In genomic region chr1:42850663-42851397, GRCm38 (mm10) we compare ENCODE assay signal across 7 mouse cellular contexts. TPM values are rescaled to one million over a fixed set of nuclear protein-coding genes. Genes with fewer than 3 reads are reported as not detected.
A peak's percentile ranks its signal among the peaks of the same experiment; 100 is the strongest.
DNase-seq lines count a peak whose midpoint lies in the region; ATAC-seq lines count a peak whose summit lies in the region.

Gene Mrps9 (plus strand): TSS chr1:42851233.

- peak within 1 kb of the TSS; percentile 68 for H3K4me2 ChIP-seq in intestine, embryonic 15.5 days (replicated peaks)

- H3K9me3 ChIP-seq in intestine, embryonic 15.5 days, result no peaks in the 10 kb centered on the region
- no peaks in the 10 kb centered on the region for H3K9me3 ChIP-seq in midbrain, embryonic 10.5 days (replicated peaks)

- peak within 1 kb of the TSS; percentile 74 for H3K9ac ChIP-seq in intestine, embryonic 15.5 days

- peak; percentile 98 for DNase-seq in adrenal gland, adult 2 months
- DNase-seq in embryo, embryonic 11.5 days (ENCODE audit: low read depth, low spot score), result peak; percentile 98
- peak; percentile 97 for DNase-seq in gastrocnemius, postnatal 36 days
- peak; percentile 97 to 99 for DNase-seq in left cerebral cortex, postnatal 25 days (ENCODE audit: low spot score in 2 of 2)
- DNase-seq in midbrain, embryonic 10.5 days (ENCODE audit: low spot score), result peak; percentile 97
- DNase-seq in right cerebral cortex, postnatal 4 days, result peak; percentile 95

- H3K4me3 ChIP-seq in intestine, embryonic 15.5 days (replicated peaks), result peak within 1 kb of the TSS; percentile 65
- H3K4me3 ChIP-seq in midbrain, embryonic 10.5 days, result peak within 1 kb of the TSS; percentile 73

- peak; percentile 99 for ATAC-seq in intestine, embryonic 15.5 days

- H3K4me1 ChIP-seq in intestine, embryonic 15.5 days (replicated peaks), result no peaks in the 10 kb centered on the region
- H3K4me1 ChIP-seq in midbrain, embryonic 10.5 days, result peaks cover 18% of the 10 kb centered on the region

- under 1% methylated on average over 23 of the region's 23 CpGs for WGBS in intestine, embryonic 15.5 days
- WGBS in midbrain, embryonic 10.5 days, result under 1% methylated on average over 23 of the region's 23 CpGs

- intact Hi-C loops in gastrocnemius, postnatal 36 days (cut with DNase I), result no loop called here
- intact Hi-C loops in left cerebral cortex, postnatal 25 days (cut with DNase I), result no loop called here

- no peaks in the 10 kb centered on the region for H3K36me3 ChIP-seq in intestine, embryonic 15.5 days
- H3K36me3 ChIP-seq in midbrain, embryonic 10.5 days, result no peaks in the 10 kb centered on the region

- H3K27ac ChIP-seq in intestine, embryonic 15.5 days, result peak within 1 kb of the TSS; percentile 46; the same call in 1 of the 2 replicates
- peak within 1 kb of the TSS; percentile 88 for H3K27ac ChIP-seq in midbrain, embryonic 10.5 days (replicated peaks)

- H3K27me3 ChIP-seq in intestine, embryonic 15.5 days (replicated peaks), result no peaks in the 10 kb centered on the region
- no peaks in the 10 kb centered on the region for H3K27me3 ChIP-seq in midbrain, embryonic 10.5 days (ENCODE audit: low read depth, poor library complexity, severe bottlenecking)

RNA-seq across cellular contexts. Expression of gene Mrps9, which starts in this region (rescaled TPM):
- 10 to 100 TPM; 56.0 to 67.9 TPM for total RNA-seq in adrenal gland, adult 2 months (2021)
- 15.6 and 17.1 TPM in 2 replicates for polyA plus RNA-seq in adrenal gland, adult 2 months (2012; rRNA removed)
- total RNA-seq in gastrocnemius, postnatal 36 days (2021), result 10 to 100 TPM; 44.5 to 49.6 TPM
- polyA plus RNA-seq in intestine, embryonic 15.5 days (2015; fragmentation: Nextera tagmentation; extraction: Ambion mirVana), result 60.3 and 62.4 TPM in 2 replicates
- total RNA-seq in left cerebral cortex, postnatal 25 days (2021), result 10 to 100 TPM; 37.5 to 39.1 TPM
- polyA plus RNA-seq in midbrain, embryonic 10.5 days (2016; fragmentation: Nextera tagmentation; extraction: Ambion mirVana), result 56.2 and 58.7 TPM in 2 replicates

Comparison
In these comparisons a context has a peak if more than half of its experiments do, and no peak if none do; other contexts are left out.
1. Peak in every context shown above with its lines: DNase-seq, ATAC-seq, H3K4me3 ChIP-seq and H3K27ac ChIP-seq.